Mouse (Mus musculus): Measurements from ENCODE around the gene Ctcf.
A peak's percentile ranks its signal among the peaks of the same experiment; 100 is the strongest.

Gene Ctcf

GRCm38 (mm10) chr8:105648929-105649328, 12.6 kb downstream of the Ctcf start:
- no peak for DNase-seq (ENCODE audit: low spot score in 2 of 2)

GRCm38 (mm10) chr8:105657641-105658040, 21.3 kb downstream of the Ctcf start:
- no peak for DNase-seq (ENCODE audit: low spot score in 2 of 2)

DNA sequence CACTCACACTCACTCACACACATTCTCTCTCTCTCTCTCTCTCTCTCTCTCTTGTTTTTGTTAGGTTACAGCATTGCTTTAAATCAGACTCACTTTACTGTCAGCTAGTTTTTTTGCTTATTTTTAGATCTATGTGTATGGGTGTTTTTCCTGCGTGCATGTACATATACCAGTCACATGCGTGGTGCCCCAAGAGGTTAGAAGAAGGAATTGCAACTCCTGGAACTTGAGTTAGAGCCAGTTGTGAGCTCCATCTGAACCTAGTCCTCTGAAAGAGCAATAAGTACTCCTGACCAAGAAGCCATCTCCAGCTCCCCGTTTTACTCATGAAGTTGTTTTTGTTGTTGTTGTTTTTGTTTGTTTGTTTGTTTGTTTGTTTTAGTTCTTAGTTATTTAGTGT, 24.8 kb downstream of the Ctcf start:
- DNase-seq (ENCODE audit: low spot score in 2 of 2) = peak; percentile 12 to 43

DNA sequence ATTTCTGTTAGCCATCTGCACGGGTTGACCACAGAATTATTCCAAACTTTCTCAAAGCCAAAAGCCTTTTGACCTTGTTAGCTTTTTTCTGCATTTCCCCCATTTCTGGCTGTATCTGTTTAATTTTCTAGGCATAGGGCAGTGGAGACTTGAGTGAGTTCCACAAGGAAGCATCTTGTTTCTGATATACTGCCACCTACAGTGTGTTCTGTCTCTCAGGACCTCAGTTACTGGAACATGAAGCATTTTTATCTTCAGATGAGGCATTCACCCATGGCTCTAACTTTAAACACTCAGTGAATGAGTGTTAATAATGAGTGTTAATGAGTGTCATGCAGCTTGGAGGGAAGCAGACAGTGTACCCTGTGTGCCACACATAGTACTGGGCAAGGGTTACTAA, 41.5 kb downstream of the Ctcf start:
- DNase-seq (ENCODE audit: low spot score in 2 of 2) = no peak

DNA sequence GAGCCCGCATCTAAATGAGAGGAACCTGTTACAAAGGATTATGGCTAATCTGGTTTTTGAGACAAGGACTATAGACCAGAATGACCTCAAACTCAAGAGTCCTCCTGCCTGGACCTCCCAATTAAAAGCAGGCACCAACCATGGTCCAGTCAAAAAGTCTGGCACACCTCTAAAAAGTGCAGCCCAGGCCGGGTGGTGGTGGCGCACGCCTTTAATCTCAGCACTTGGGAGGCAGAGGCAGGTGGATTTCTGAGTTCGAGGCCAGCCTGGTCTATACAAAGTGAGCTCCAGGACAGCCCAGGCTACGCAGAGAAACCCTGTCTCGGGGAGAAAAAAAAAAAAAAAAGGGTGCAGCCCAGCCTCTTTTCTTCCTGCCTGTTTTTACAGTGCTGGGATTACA, 49.0 kb downstream of the Ctcf start:
- DNase-seq (ENCODE audit: low spot score in 2 of 2) = no peak

- peak; percentile 69 to 85 for DNase-seq (ENCODE audit: low spot score in 2 of 2)
Measured at GRCm38 (mm10) chr8:105685796-105686308, 49.5 kb downstream of the Ctcf start, which contains the start of gene Carmil2. Gene Carmil2 (plus strand): TSS chr8:105686274.

- no peak for DNase-seq (ENCODE audit: low spot score in 2 of 2)
Measured at GRCm38 (mm10) chr8:105686551-105686950, 50.2 kb downstream of the Ctcf start.

DNA sequence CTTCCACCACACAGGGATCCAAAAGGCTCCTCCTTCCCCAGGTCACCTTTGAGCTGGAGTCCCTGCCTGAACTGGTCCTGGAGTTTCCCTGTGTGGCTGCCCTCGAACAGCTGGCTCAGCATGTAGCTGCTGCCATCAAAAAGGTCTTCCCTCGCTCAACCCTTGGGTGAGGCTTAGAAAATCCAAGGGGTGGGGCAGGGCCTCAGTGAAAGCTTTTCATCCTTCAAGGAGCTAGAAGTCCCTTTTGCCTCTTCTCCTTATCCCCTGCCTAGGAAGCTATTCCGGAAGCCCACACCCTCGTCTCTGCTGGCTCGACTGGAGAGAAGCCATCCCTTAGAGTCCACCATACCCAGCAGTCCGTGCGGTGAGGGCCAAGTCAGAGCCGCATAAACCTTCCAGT, 51.1 kb downstream of the Ctcf start:
- no peak for DNase-seq (ENCODE audit: low spot score in 2 of 2)

DNA sequence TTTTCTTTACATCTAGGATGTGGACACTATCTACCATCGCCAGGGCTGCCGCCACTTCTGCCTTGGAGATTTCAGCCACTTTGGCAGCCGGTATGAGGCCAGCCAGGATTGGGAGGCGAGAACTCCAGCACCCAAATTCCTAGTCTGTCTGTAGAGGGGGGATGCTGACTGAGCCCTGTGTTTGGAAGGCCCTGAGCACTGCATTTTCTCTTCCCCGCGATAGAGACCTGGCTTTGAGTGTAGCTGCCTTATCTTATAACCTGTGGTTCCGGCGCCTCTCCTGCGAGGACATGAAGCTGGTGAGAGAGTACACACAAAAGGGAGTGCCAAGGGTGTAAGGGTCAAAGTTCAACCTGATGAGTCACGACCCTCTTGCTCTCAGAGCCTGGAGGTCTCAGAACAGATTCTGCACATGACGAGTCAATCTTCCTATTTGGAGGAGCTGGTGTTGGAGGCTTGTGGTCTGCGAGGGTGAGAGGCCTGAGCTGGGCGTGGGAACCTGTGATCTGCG, 51.9 kb downstream of the Ctcf start:
- DNase-seq (ENCODE audit: low spot score in 2 of 2) = no peak

- no peak for DNase-seq (ENCODE audit: low spot score in 2 of 2)
Measured at GRCm38 (mm10) chr8:105689256-105689982, 53.1 kb downstream of the Ctcf start.

- no peak for DNase-seq (ENCODE audit: low spot score in 2 of 2)
Measured at GRCm38 (mm10) chr8:105689983-105690360, 53.6 kb downstream of the Ctcf start.

- DNase-seq (ENCODE audit: low spot score in 2 of 2) = no peak
Measured at GRCm38 (mm10) chr8:105690978-105691377, 54.6 kb downstream of the Ctcf start.

GRCm38 (mm10) chr8:105692449-105693182, 56.2 kb downstream of the Ctcf start:
- DNase-seq (ENCODE audit: low spot score in 2 of 2) = no peak

- no peak for DNase-seq (ENCODE audit: low spot score in 2 of 2)
Measured at GRCm38 (mm10) chr8:105693648-105694047, 57.3 kb downstream of the Ctcf start.

- DNase-seq (ENCODE audit: low spot score in 2 of 2) = no peak
Measured at GRCm38 (mm10) chr8:105694051-105694799, 57.9 kb downstream of the Ctcf start.

DNA sequence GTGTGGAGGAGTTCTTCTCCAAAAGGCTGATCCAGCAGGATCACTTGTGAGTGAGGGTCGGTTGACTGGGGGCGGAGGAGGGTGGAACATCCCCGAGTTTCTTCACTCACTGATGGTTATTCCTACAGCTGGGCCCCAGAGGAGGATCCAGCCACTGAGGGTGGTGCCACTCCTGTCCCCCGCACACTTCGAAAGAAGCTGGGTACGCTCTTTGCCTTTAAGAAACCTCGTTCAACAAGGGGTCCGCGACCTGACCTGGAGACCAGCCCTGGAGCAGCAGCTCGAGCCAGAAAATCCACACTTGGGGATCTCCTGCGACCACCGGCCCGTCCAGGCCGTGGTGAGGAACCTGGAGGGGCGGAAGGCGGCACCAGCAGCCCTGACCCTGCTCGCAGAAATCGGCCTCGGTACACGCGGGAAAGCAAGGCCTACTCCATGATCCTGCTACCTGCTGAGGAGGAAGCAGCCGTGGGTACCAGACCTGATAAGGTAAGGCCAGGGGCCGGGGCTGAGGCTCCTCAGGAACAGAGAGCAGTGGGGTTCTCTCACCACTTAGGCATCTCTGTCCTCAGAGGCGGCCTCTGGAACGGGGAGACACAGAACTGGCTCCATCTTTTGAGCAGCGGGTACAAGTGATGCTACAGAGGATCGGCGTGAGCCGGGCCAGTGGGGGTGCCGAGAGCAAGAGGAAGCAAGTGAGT, 58.9 kb downstream of the Ctcf start:
- DNase-seq (ENCODE audit: low spot score in 2 of 2) = no peak

GRCm38 (mm10) chr8:105697196-105697780, 60.9 kb downstream of the Ctcf start:
- no peak for DNase-seq (ENCODE audit: low spot score in 2 of 2)

- no peak for DNase-seq (ENCODE audit: low spot score in 2 of 2)
Measured at GRCm38 (mm10) chr8:105698734-105699133, 62.4 kb downstream of the Ctcf start.

DNA sequence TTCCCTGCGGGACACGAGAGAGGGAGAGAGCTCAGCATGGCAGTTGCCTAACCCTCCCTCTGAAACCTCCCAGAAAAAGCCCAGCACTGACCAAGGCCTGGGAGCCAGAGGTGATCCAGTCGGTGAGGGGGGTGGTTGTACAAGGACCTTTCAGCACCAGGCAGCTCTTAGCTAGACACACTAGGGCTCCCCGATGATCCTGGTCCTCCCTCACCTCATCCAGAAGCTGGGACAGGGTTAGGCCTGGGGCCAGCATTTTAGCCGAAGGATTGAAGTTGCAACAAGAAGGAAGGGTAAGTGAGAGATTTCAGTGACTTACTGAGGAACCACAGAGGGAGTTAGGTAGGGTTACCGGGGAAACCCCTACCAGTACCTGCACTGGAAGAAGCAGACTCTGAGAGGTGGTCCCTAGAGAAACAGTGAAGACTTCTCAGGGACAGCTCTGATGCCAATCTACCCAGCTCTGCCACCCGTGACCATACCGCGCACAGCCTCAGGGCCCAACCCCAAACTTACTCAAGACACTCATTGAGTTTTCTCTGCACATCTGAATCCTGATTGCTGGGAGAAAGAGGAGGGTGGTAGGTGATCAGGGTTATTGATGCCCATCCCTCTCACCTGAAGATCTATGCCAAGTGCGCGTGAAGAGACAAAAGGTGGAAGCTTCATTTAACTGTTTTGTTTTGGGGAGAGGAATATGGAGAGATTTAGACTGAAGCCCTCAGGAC, 63.3 kb downstream of the Ctcf start:
- no peak for DNase-seq (ENCODE audit: low spot score in 2 of 2)

GRCm38 (mm10) chr8:105700566-105700965, 64.2 kb downstream of the Ctcf start:
- DNase-seq (ENCODE audit: low spot score in 2 of 2) = peak; percentile 87 to 90
